Mouse (Mus musculus): Measurements from ENCODE around the gene Gfm1.

Gene Gfm1

DNA sequence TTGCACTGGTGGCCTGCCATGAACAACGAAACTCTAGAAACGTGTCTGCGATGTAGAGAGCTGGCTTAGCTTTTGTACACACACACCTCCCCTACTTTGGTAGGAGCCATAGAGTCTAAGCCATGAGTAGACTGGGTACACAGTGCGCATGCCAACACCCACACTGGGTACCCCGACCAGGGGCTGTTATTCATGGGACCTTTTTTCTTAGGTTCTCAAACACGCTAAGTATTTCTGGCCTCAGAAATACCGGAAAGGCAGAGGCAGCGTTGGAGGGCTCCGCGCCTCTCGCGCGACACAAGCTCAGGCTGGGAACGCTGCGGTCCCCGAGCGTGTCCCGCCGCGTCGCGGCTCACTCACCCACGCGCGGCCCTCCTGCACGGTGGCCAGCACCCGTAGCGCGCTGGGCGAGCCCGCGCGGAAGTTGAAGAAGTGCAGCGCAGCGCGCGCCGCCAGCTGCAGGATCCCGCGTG is 84.9 kb downstream of the Gfm1 start:
- Histone ChIP-seq H3K36me3 (ENCODE audit: control insufficient read depth, insufficient read depth, low read length, poor library complexity, severe bottlenecking) (no peaks in the 10 kb centered on the region), H3K27me3 (ENCODE audit: control insufficient read depth, insufficient read depth, low read length, poor library complexity, severe bottlenecking) (peaks cover 3% of the 10 kb centered on the region; the same call in 1 of the 2 replicates)
- peak; percentile 48 for DNase-seq (ENCODE audit: low read depth, low spot score)

DNA sequence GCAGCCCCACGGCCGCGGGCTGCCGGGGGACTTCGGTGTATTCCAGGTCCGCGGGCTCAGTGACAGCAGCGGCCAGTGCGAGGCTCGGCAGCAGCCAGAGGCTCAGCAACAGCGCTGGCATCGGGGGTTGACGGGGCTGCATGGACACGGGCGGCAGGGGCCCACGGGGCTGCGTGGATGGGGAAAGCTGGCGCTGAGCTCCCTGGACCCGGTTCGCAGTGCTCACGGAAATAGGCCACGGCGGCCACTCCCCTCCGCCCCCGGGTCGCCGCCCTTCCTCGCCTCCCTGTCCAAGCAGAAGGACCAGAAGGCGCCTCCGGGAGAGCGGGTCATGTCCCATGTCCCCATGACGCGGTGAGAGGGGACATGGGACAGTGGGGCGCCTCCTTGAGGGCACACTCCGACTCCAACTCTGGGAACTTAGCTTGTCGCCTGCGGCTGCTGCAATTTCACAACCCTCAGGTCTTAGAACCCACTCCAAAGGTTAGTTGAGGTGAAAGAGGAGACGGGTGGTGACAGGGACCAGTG is 85.4 kb downstream of the Gfm1 start, which contains the start of gene Rarres1:
Gene Rarres1 (minus strand): TSS at position 250 of the 528 bp plus-strand sequence.
- peaks cover 3% of the 10 kb centered on the region; the same call in 1 of the 2 replicates for H3K27me3 ChIP-seq (ENCODE audit: control insufficient read depth, insufficient read depth, low read length, poor library complexity, severe bottlenecking)
- peak; percentile 42 for DNase-seq (ENCODE audit: low read depth, low spot score)
- no peaks in the 10 kb centered on the region for H3K36me3 ChIP-seq (ENCODE audit: control insufficient read depth, insufficient read depth, low read length, poor library complexity, severe bottlenecking)

DNA sequence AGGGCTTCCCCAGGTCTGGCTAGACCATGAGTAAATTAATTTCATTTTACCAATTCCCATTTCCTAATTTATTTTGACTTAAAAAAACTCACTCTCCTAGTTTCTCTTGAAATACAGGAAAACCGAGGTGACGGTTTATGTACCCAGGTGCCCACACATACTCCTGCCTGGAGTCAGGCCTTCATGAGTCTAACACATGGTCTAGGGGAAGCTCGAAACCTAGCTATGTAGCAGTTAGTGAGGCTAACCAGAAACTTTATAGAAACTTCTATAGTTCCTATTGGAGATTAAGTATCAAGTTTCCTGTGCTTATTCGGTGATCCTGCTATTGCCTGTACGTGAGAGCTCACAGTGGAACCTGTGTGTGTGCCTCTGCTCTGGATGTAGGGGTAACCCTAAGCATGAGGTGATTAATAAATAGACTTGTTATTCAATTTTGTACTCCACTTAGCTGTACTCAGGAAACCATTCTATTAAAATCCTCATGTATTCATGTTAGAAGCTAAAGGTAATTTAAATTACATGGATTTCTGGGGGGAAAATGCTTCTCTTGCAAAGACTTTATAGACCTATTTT is 90.8 kb downstream of the Gfm1 start:
- H3K27me3 ChIP-seq (ENCODE audit: control insufficient read depth, insufficient read depth, low read length, poor library complexity, severe bottlenecking), result peaks cover 2% of the 10 kb centered on the region; the same call in 1 of the 2 replicates
- no peak for DNase-seq (ENCODE audit: low read depth, low spot score)
- no peaks in the 10 kb centered on the region for H3K36me3 ChIP-seq (ENCODE audit: control insufficient read depth, insufficient read depth, low read length, poor library complexity, severe bottlenecking)

- Histone ChIP-seq H3K36me3 (ENCODE audit: control insufficient read depth, insufficient read depth, low read length, poor library complexity, severe bottlenecking) (no peaks in the 10 kb centered on the region), H3K27me3 (ENCODE audit: control insufficient read depth, insufficient read depth, low read length, poor library complexity, severe bottlenecking) (no peaks in the 10 kb centered on the region)
- no peak for DNase-seq (ENCODE audit: low read depth, low spot score)
These were observed 92.8 kb downstream of the Gfm1 start for GRCm38 (mm10) chr3:67522709-67523108.

DNA sequence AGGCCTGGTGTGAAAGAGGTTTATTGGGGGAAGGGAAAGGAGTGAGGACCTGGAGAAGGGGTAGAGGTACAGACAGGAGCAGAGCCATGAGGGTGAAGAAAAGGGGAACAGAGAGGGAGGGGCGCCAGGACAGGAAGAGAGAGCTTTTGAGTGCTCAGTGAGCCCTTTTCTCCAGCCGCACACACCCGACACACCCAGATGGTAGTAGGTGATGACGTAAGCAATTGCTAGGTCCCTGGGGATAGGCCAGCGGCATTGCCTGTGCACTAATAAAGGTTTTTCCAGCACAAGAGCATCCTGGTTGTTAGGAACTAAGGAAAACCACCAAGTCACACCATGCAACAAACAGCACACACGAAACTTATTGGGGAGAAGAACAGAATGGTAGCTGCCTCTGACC is 94.9 kb downstream of the Gfm1 start:
- peak; percentile 79 for DNase-seq (ENCODE audit: low read depth, low spot score)
- Histone ChIP-seq H3K36me3 (ENCODE audit: control insufficient read depth, insufficient read depth, low read length, poor library complexity, severe bottlenecking) (no peaks in the 10 kb centered on the region), H3K27me3 (ENCODE audit: control insufficient read depth, insufficient read depth, low read length, poor library complexity, severe bottlenecking) (no peaks in the 10 kb centered on the region)
